Mouse (Mus musculus) neural tube, embryonic 12.5 days (tissue): ENCODE results near the gene Rgs18. TPM values are rescaled to one million over a fixed set of nuclear protein-coding genes. Genes with fewer than 3 reads are reported as not detected.

Experiments used
- ATAC-seq: fragments of 200-750 bp; cut with Nextera tagmentation; 2 replicates; pipeline ENCODE4 v1.8.0; 2017; ENCODE audit warnings: low read depth, mild to moderate bottlenecking, moderate TSS enrichment, moderate library complexity; ENCODE audit not compliant: low FRiP score
- H3K27ac ChIP-seq: fragments of 300-500 bp; sonication (generic); 2 replicates; pipeline ENCODE4 v1.5.1; 2016
- H3K27me3 ChIP-seq: fragments of 300-500 bp; sonication (generic); replicated peaks from 2 replicates; pipeline ENCODE4 v1.6.1; 2016; ENCODE audit warnings: mild to moderate bottlenecking
- H3K36me3 ChIP-seq: fragments of 300-500 bp; sonication (generic); 2 replicates; pipeline ENCODE4 v1.6.1; 2016; ENCODE audit warnings: mild to moderate bottlenecking
- H3K4me1 ChIP-seq: fragments of 300-500 bp; sonication (generic); 2 replicates; pipeline ENCODE4 v1.6.1; 2016
- H3K4me2 ChIP-seq: fragments of 300-500 bp; sonication (generic); replicated peaks from 2 replicates; pipeline ENCODE4 v1.6.1; 2016; ENCODE audit warnings: mild to moderate bottlenecking
- H3K4me3 ChIP-seq: fragments of 300-500 bp; sonication (generic); 2 replicates; pipeline ENCODE4 v1.5.1; 2016
- H3K9ac ChIP-seq: fragments of 300-500 bp; sonication (generic); 2 replicates; pipeline ENCODE4 v1.6.1; 2016; ENCODE audit warnings: mild to moderate bottlenecking
- H3K9me3 ChIP-seq: fragments of 300-500 bp; sonication (generic); 2 replicates; pipeline ENCODE4 v1.6.1; 2016; ENCODE audit warnings: mild to moderate bottlenecking
- WGBS: fragments of 180-500 bp; shearing (Covaris S2); methylation state at CpG from one replicate; pipeline ENCODE4 v1.1.7; 2016; 5-methylcytosine and 5-hydroxymethylcytosine counted together
- polyA plus RNA-seq: library from polyadenylated mRNA; unstranded; fragments of >200 nt; fragmentation: Nextera tagmentation; extraction: Ambion mirVana; gene quantifications from 2 replicates; pipeline ENCODE4 v1.2.1, GENCODE M21; 2016

The Rgs18 gene
- polyA plus RNA-seq, result 0.87 and 1.4 TPM in 2 replicates

GRCm38 (mm10) chr1:144775331-144775730 lies at the start of gene Rgs18:
TSS of gene Rgs18 (minus strand) at chr1:144775435.
- H3K36me3 ChIP-seq, result no peaks in the 10 kb centered on the region
- H3K4me2 ChIP-seq, result no peak within 1 kb of the TSS
- no peak within 1 kb of the TSS for H3K9ac ChIP-seq
- ATAC-seq, result no peak
- no peak within 1 kb of the TSS for H3K27ac ChIP-seq
- WGBS, result 91% methylated on average over 5 of the region's 5 CpGs
- H3K4me3 ChIP-seq, result no peak within 1 kb of the TSS
- H3K27me3 ChIP-seq, result no peaks in the 10 kb centered on the region
- H3K4me1 ChIP-seq, result no peaks in the 10 kb centered on the region
- H3K9me3 ChIP-seq, result no peaks in the 10 kb centered on the region

GRCm38 (mm10) chr1:144774394-144774793 lies 841 bp downstream of the Rgs18 start:
- Histone ChIP-seq H3K9ac (no peak overlapping the region), H3K36me3 (no peaks in the 10 kb centered on the region), H3K4me3 (no peak overlapping the region), H3K4me1 (no peaks in the 10 kb centered on the region), H3K9me3 (no peaks in the 10 kb centered on the region), H3K4me2 (no peak overlapping the region), H3K27ac (no peak overlapping the region), H3K27me3 (no peaks in the 10 kb centered on the region)
- no peak for ATAC-seq
- 76% methylated on average over 1 of the region's 1 CpGs for WGBS

GRCm38 (mm10) chr1:144766218-144766617 lies 9.0 kb downstream of the Rgs18 start:
- ATAC-seq, result no peak
- no peak overlapping the region for H3K9ac ChIP-seq
- no peak overlapping the region for H3K27ac ChIP-seq
- H3K36me3 ChIP-seq, result no peaks in the 10 kb centered on the region
- 72% methylated on average over 2 of the region's 2 CpGs for WGBS
- H3K9me3 ChIP-seq, result no peaks in the 10 kb centered on the region
- no peaks in the 10 kb centered on the region for H3K27me3 ChIP-seq
- H3K4me2 ChIP-seq, result no peak overlapping the region
- H3K4me1 ChIP-seq, result no peaks in the 10 kb centered on the region
- H3K4me3 ChIP-seq, result no peak overlapping the region

GRCm38 (mm10) chr1:144760792-144761191 lies 14.4 kb downstream of the Rgs18 start:
- Histone ChIP-seq H3K36me3 (no peaks in the 10 kb centered on the region), H3K4me1 (no peaks in the 10 kb centered on the region), H3K4me2 (no peak overlapping the region), H3K27me3 (no peaks in the 10 kb centered on the region), H3K4me3 (no peak overlapping the region), H3K27ac (no peak overlapping the region), H3K9me3 (no peaks in the 10 kb centered on the region), H3K9ac (no peak overlapping the region)
- WGBS, result 90% methylated on average over 3 of the region's 3 CpGs
- ATAC-seq, result no peak

GRCm38 (mm10) chr1:144750763-144751162 lies 24.5 kb downstream of the Rgs18 start:
- no peak overlapping the region for H3K4me2 ChIP-seq
- H3K4me1 ChIP-seq, result no peaks in the 10 kb centered on the region
- 80% methylated on average over 3 of the region's 3 CpGs for WGBS
- no peaks in the 10 kb centered on the region for H3K9me3 ChIP-seq
- H3K36me3 ChIP-seq, result no peaks in the 10 kb centered on the region
- H3K9ac ChIP-seq, result no peak overlapping the region
- no peak for ATAC-seq
- no peak overlapping the region for H3K27ac ChIP-seq
- no peak overlapping the region for H3K4me3 ChIP-seq
- no peaks in the 10 kb centered on the region for H3K27me3 ChIP-seq

- no peaks in the 10 kb centered on the region for H3K4me1 ChIP-seq
- H3K36me3 ChIP-seq, result no peaks in the 10 kb centered on the region
- no peak overlapping the region for H3K4me3 ChIP-seq
- no peak overlapping the region for H3K27ac ChIP-seq
- no peak for ATAC-seq
- no peak overlapping the region for H3K4me2 ChIP-seq
- H3K9me3 ChIP-seq, result no peaks in the 10 kb centered on the region
- H3K27me3 ChIP-seq, result no peaks in the 10 kb centered on the region
- 91% methylated on average over 1 of the region's 1 CpGs for WGBS
- H3K9ac ChIP-seq, result no peak overlapping the region
These were observed 29.1 kb downstream of the Rgs18 start for GRCm38 (mm10) chr1:144746182-144746581.

GRCm38 (mm10) chr1:144737739-144738138 lies 37.5 kb downstream of the Rgs18 start:
- Histone ChIP-seq H3K27ac (no peak overlapping the region), H3K9ac (no peak overlapping the region), H3K4me1 (no peaks in the 10 kb centered on the region), H3K9me3 (no peaks in the 10 kb centered on the region), H3K27me3 (no peaks in the 10 kb centered on the region), H3K4me3 (no peak overlapping the region), H3K4me2 (no peak overlapping the region), H3K36me3 (no peaks in the 10 kb centered on the region)
- 87% methylated on average over 6 of the region's 6 CpGs for WGBS
- ATAC-seq, result no peak

- ATAC-seq, result no peak
- H3K4me2 ChIP-seq, result no peak overlapping the region
- H3K27ac ChIP-seq, result no peak overlapping the region
- H3K4me3 ChIP-seq, result no peak overlapping the region
- no peaks in the 10 kb centered on the region for H3K4me1 ChIP-seq
- H3K9ac ChIP-seq, result no peak overlapping the region
- H3K27me3 ChIP-seq, result no peaks in the 10 kb centered on the region
- WGBS, result 84% methylated on average over 4 of the region's 4 CpGs
- no peaks in the 10 kb centered on the region for H3K36me3 ChIP-seq
- no peaks in the 10 kb centered on the region for H3K9me3 ChIP-seq
These were observed 54.5 kb downstream of the Rgs18 start for GRCm38 (mm10) chr1:144720736-144721135.

- Histone ChIP-seq H3K27ac (no peak overlapping the region), H3K9me3 (no peaks in the 10 kb centered on the region), H3K36me3 (no peaks in the 10 kb centered on the region), H3K4me2 (no peak overlapping the region), H3K27me3 (no peaks in the 10 kb centered on the region), H3K9ac (no peak overlapping the region), H3K4me3 (no peak overlapping the region), H3K4me1 (no peaks in the 10 kb centered on the region)
- 58% methylated on average over 2 of the region's 2 CpGs for WGBS
- ATAC-seq, result no peak
These were observed 70.9 kb downstream of the Rgs18 start for GRCm38 (mm10) chr1:144704373-144704772.

Other genes starting within 250 kb of the Rgs18 start
- gene Rgs21, start 207.8 kb downstream of the Rgs18 start, polyA plus RNA-seq, result not detected in 2 replicates